Mouse (Mus musculus) c-Kit-negative CD71-positive TER-119-positive erythroid progenitor cells, embryonic 14.5 days (primary cell): ENCODE measurements around the gene Adam33.
"Not testable (repeated sequence)": the region's sequence is repeated elsewhere in the genome, so short reads cannot be mapped to it uniquely, and the experiment has no call there.

Experiments used
- DNase-seq: peaks from one replicate; pipeline ENCODE4 v3.0.0-alpha.2; 2013; ENCODE audit warnings: low read depth, low spot score

Gene Adam33

GRCm38 (mm10) chr2:131058672-131059071 is 4.9 kb downstream of the Adam33 start:
- DNase-seq, result no peak

GRCm38 (mm10) chr2:131056191-131056590 is 7.4 kb downstream of the Adam33 start:
- DNase-seq, result no peak

GRCm38 (mm10) chr2:131055631-131056030 is 8.0 kb downstream of the Adam33 start:
- DNase-seq, result peak; percentile 22

- DNase-seq, result no peak
Observed at GRCm38 (mm10) chr2:131054646-131055264, 8.9 kb downstream of the Adam33 start.

GRCm38 (mm10) chr2:131053851-131054645 is 9.6 kb downstream of the Adam33 start:
- DNase-seq, result no peak

GRCm38 (mm10) chr2:131052862-131053418 is 10.7 kb downstream of the Adam33 start:
- DNase-seq, result no peak

GRCm38 (mm10) chr2:131052043-131052442 is 11.6 kb downstream of the Adam33 start:
- DNase-seq, result no peak

- no peak for DNase-seq
Observed at GRCm38 (mm10) chr2:131046025-131046424, 17.6 kb downstream of the Adam33 start.

GRCm38 (mm10) chr2:131044989-131045720 is 18.5 kb downstream of the Adam33 start:
- DNase-seq, result no peak

GRCm38 (mm10) chr2:131044354-131044852 is 19.2 kb downstream of the Adam33 start:
- DNase-seq, result no peak

- DNase-seq, result no peak
Observed at GRCm38 (mm10) chr2:131042988-131043387, 20.6 kb downstream of the Adam33 start, which contains the start of gene Gfra4. Gene Gfra4 (minus strand): TSS chr2:131043088.

- no peak for DNase-seq
Observed at GRCm38 (mm10) chr2:131040854-131041825, 22.5 kb downstream of the Adam33 start.

- DNase-seq, result no peak
Observed at GRCm38 (mm10) chr2:131038675-131039074, 24.9 kb downstream of the Adam33 start.

- no peak for DNase-seq
Observed at GRCm38 (mm10) chr2:131038197-131038596, 25.4 kb downstream of the Adam33 start.

GRCm38 (mm10) chr2:131037226-131037990 is 26.2 kb downstream of the Adam33 start:
- DNase-seq, result no peak

- DNase-seq, result no peak
Observed at GRCm38 (mm10) chr2:131036757-131037156, 26.9 kb downstream of the Adam33 start.

- DNase-seq, result no peak
Observed at GRCm38 (mm10) chr2:131036343-131036742, 27.3 kb downstream of the Adam33 start.

GRCm38 (mm10) chr2:131031406-131031805 is 32.2 kb downstream of the Adam33 start:
- DNase-seq, result not testable (repeated sequence)

- DNase-seq, result no peak
Observed at GRCm38 (mm10) chr2:131030998-131031397, 32.6 kb downstream of the Adam33 start.

- no peak for DNase-seq
Observed at GRCm38 (mm10) chr2:131030561-131030960, 33.1 kb downstream of the Adam33 start.
